In the genomic region with DNA sequence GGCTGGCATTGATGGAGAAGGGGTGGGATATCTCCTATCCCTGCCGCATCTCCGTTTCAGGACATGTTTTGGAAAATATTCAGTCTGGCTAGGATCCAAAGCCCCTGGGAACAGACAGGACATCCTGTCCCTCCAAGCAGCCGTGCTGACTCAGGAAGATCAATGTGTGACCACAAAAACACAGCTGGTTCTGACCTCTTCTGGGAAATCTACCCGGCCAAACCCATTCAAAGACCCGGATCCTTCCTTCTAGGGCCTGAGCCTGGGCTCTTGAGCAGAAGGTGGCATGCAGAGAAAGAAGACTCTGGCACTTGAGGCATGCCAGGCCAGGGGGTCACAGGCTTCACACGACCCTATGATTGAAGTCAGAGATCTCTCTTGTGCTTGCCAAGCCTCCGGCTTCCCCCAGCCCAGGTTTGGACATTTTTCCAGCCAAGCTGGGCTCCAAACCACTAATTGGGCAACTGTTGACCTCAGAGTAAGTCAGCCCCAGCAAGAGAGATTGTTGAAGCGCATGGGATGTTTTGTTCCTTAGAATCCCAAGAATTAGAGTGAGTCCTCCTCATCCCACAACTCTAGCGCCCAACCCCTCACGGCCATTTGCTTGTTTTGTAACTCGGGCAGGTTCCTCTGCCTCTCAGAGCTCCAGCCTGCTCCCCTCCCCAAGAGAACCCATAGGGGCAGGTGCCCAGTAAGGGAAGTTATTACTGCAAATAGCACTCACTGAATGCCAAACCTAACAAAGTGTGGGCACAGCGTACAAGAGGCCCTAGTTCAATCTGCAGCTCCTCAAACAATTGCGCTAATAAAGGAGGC, we compare ENCODE assay signal across 8 mouse cellular contexts. TPM values are rescaled to one million over a fixed set of nuclear protein-coding genes. Genes with fewer than 3 reads are reported as not detected.
DNase-seq lines count a peak whose midpoint lies in the region; ATAC-seq and TF ChIP-seq lines count a peak whose summit lies in the region.

No protein-coding gene starts in this region.

- no peak for ATAC-seq in heart, embryonic 13.5 days (ENCODE audit: extremely low read depth, insufficient number of reproducible peaks, low FRiP score, low TSS enrichment)
- ATAC-seq in limb, embryonic 15.5 days (ENCODE audit: insufficient number of reproducible peaks, low FRiP score, low TSS enrichment, low read depth), result no peak
- ATAC-seq in forebrain, embryonic 13.5 days, result no peak

- no peak overlapping the region for H3K4me2 ChIP-seq in heart, embryonic 13.5 days
- no peak overlapping the region for H3K4me2 ChIP-seq in limb, embryonic 15.5 days
- no peak overlapping the region for H3K4me2 ChIP-seq in forebrain, embryonic 13.5 days

- DNase-seq in adrenal gland, adult 18-20 months (ENCODE audit: low spot score in 2 of 2), result peak; percentile 27 to 49
- no peak for DNase-seq in adrenal gland, postnatal 25 days
- peak; percentile 60 for DNase-seq in adrenal gland, adult 8-10 months
- no peak for DNase-seq in natural killer cell, adult 2 months (ENCODE audit: low spot score in 2 of 2)

- no peaks in the 10 kb centered on the region for H3K9me3 ChIP-seq in heart, embryonic 13.5 days
- H3K9me3 ChIP-seq in limb, embryonic 15.5 days, result no peaks in the 10 kb centered on the region
- no peaks in the 10 kb centered on the region for H3K9me3 ChIP-seq in forebrain, embryonic 13.5 days (replicated peaks)

- H3K27me3 ChIP-seq in heart, embryonic 13.5 days (replicated peaks), result no peaks in the 10 kb centered on the region
- H3K27me3 ChIP-seq in limb, embryonic 15.5 days, result no peaks in the 10 kb centered on the region
- no peaks in the 10 kb centered on the region for H3K27me3 ChIP-seq in testis, adult 2 months (ENCODE audit: control insufficient read depth, insufficient read depth, low read length)
- H3K27me3 ChIP-seq in forebrain, embryonic 13.5 days, result no peaks in the 10 kb centered on the region

- no peak for TF ChIP-seq POLR2A in testis, adult 2 months (IDR thresholded peaks at IDR 0.05; ENCODE audit: control insufficient read depth, low read depth, low read length)

- 59% methylated on average over 13 of the region's 13 CpGs for WGBS in heart, embryonic 13.5 days
- WGBS in limb, embryonic 15.5 days, result 71% methylated on average over 13 of the region's 13 CpGs
- WGBS in forebrain, embryonic 13.5 days, result 85% methylated on average over 13 of the region's 13 CpGs

- H3K36me3 ChIP-seq in heart, embryonic 13.5 days, result no peaks in the 10 kb centered on the region
- H3K36me3 ChIP-seq in limb, embryonic 15.5 days, result no peaks in the 10 kb centered on the region
- no peaks in the 10 kb centered on the region for H3K36me3 ChIP-seq in testis, adult 2 months (ENCODE audit: control insufficient read depth, insufficient read depth, low read length)
- H3K36me3 ChIP-seq in forebrain, embryonic 13.5 days (ENCODE audit: poor library complexity, severe bottlenecking), result no peaks in the 10 kb centered on the region

- H3K4me3 ChIP-seq in heart, embryonic 13.5 days, result no peak overlapping the region
- H3K4me3 ChIP-seq in limb, embryonic 15.5 days, result no peak overlapping the region
- no peak overlapping the region for H3K4me3 ChIP-seq in testis, adult 2 months (ENCODE audit: control insufficient read depth, low read depth, low read length)
- no peak overlapping the region for H3K4me3 ChIP-seq in forebrain, embryonic 13.5 days

- no peak overlapping the region for H3K9ac ChIP-seq in heart, embryonic 13.5 days
- H3K9ac ChIP-seq in limb, embryonic 15.5 days, result no peak overlapping the region
- no peak overlapping the region for H3K9ac ChIP-seq in forebrain, embryonic 13.5 days

- peak overlapping the region; percentile 74 for H3K27ac ChIP-seq in heart, embryonic 13.5 days (replicated peaks)
- H3K27ac ChIP-seq in limb, embryonic 15.5 days, result peak overlapping the region; percentile 57; the same call in 1 of the 2 replicates
- peak overlapping the region; percentile 87 for H3K27ac ChIP-seq in testis, adult 2 months (ENCODE audit: control insufficient read depth, insufficient read depth, low read depth, low read length)
- H3K27ac ChIP-seq in forebrain, embryonic 13.5 days, result no peak overlapping the region; the same call in 1 of the 2 replicates

- peaks cover 22% of the 10 kb centered on the region for H3K4me1 ChIP-seq in heart, embryonic 13.5 days
- no peaks in the 10 kb centered on the region for H3K4me1 ChIP-seq in limb, embryonic 15.5 days
- peaks cover 6% of the 10 kb centered on the region for H3K4me1 ChIP-seq in testis, adult 2 months (ENCODE audit: control insufficient read depth, insufficient read depth, low read length)
- no peaks in the 10 kb centered on the region for H3K4me1 ChIP-seq in forebrain, embryonic 13.5 days

- TF ChIP-seq CTCF in testis, adult 2 months (IDR thresholded peaks at IDR 0.05; ENCODE audit: control insufficient read depth, insufficient read depth, insufficient replicate concordance, low read depth, low read length), result no peak

RNA-seq across cellular contexts. Expression of gene Ttpal, which starts 5.8 kb away (rescaled TPM):
- total RNA-seq in adrenal gland, adult 18-20 months (2021), result 10 to 100 TPM; 29.2 to 34.0 TPM
- 29.4 and 30.0 TPM in 2 replicates for total RNA-seq in adrenal gland, postnatal 25 days (2021)
- total RNA-seq in adrenal gland, adult 8-10 months (2022), result 10 to 100 TPM; 26.8 to 38.6 (median 31.5) TPM
- 18.8 and 19.3 TPM in 2 replicates for polyA plus RNA-seq in heart, embryonic 13.5 days (2015; fragmentation: Nextera tagmentation; extraction: Ambion mirVana)
- polyA plus RNA-seq in limb, embryonic 15.5 days (2015; fragmentation: Nextera tagmentation; extraction: Ambion mirVana), result 40.3 and 42.8 TPM in 2 replicates
- 2.5 and 4.0 TPM in 2 replicates for polyA plus RNA-seq in testis, adult 2 months (2012; rRNA removed)
- polyA plus RNA-seq in forebrain, embryonic 13.5 days (2015; fragmentation: Nextera tagmentation; extraction: Ambion mirVana), result 39.3 and 44.9 TPM in 2 replicates

RNA-seq across cellular contexts. Expression of gene Serinc3, which starts 48.7 kb away (rescaled TPM):
- total RNA-seq in adrenal gland, adult 18-20 months (2021), result 100 to 1,000 TPM; 521 to 567 TPM
- 482 and 571 TPM in 2 replicates for total RNA-seq in adrenal gland, postnatal 25 days (2021)
- total RNA-seq in adrenal gland, adult 8-10 months (2022), result 100 to 1,000 TPM; 566 to 814 (median 738) TPM
- 50.1 and 51.8 TPM in 2 replicates for polyA plus RNA-seq in heart, embryonic 13.5 days (2015; fragmentation: Nextera tagmentation; extraction: Ambion mirVana)
- polyA plus RNA-seq in limb, embryonic 15.5 days (2015; fragmentation: Nextera tagmentation; extraction: Ambion mirVana), result 40.3 and 41.3 TPM in 2 replicates
- 208 and 270 TPM in 2 replicates for polyA plus RNA-seq in testis, adult 2 months (2012; rRNA removed)
- polyA plus RNA-seq in forebrain, embryonic 13.5 days (2015; fragmentation: Nextera tagmentation; extraction: Ambion mirVana), result 23.9 and 26.4 TPM in 2 replicates

Comparison
In these comparisons a context has a peak if more than half of its experiments do, and no peak if none do; other contexts are left out.
1. DNase-seq: peak in adrenal gland, adult 18-20 months (2 of 2) and adrenal gland, adult 8-10 months (single experiment); none in adrenal gland, postnatal 25 days (single experiment) and natural killer cell, adult 2 months (0 of 2).